8 mouse cellular contexts compared by ENCODE assay signal in genomic region chr3:127225167-127225798, GRCm38 (mm10).
DNase-seq lines count a peak whose midpoint lies in the region; ATAC-seq and TF ChIP-seq lines count a peak whose summit lies in the region.

No protein-coding gene starts in this region.

- no peaks in the 10 kb centered on the region for H3K27me3 ChIP-seq in heart, postnatal 0 days (ENCODE audit: control insufficient read depth, insufficient read depth, low read length)
- H3K27me3 ChIP-seq in forebrain, postnatal 0 days (ENCODE audit: insufficient read depth, low read length) = no peaks in the 10 kb centered on the region
- H3K27me3 ChIP-seq in midbrain, embryonic 12.5 days = peaks cover 9% of the 10 kb centered on the region
- H3K27me3 ChIP-seq in thymus, adult 2 months (ENCODE audit: control insufficient read depth, insufficient read depth, low read length) = no peaks in the 10 kb centered on the region

- no peaks in the 10 kb centered on the region for H3K36me3 ChIP-seq in heart, postnatal 0 days (replicated peaks; ENCODE audit: control insufficient read depth, insufficient read depth, low read length)
- no peaks in the 10 kb centered on the region for H3K36me3 ChIP-seq in forebrain, postnatal 0 days (ENCODE audit: insufficient read depth)
- no peaks in the 10 kb centered on the region for H3K36me3 ChIP-seq in midbrain, embryonic 12.5 days
- H3K36me3 ChIP-seq in thymus, adult 2 months (ENCODE audit: control insufficient read depth, insufficient read depth, low read length) = no peaks in the 10 kb centered on the region

- peak overlapping the region; percentile 62 for H3K4me2 ChIP-seq in heart, postnatal 0 days (ENCODE audit: low read depth, low read length)
- peak overlapping the region; percentile 65 for H3K4me2 ChIP-seq in forebrain, postnatal 0 days (ENCODE audit: low read depth)
- H3K4me2 ChIP-seq in midbrain, embryonic 12.5 days (replicated peaks) = peak overlapping the region; percentile 70

- no peaks in the 10 kb centered on the region for H3K9me3 ChIP-seq in heart, postnatal 0 days (replicated peaks; ENCODE audit: control insufficient read depth, low read length)
- no peaks in the 10 kb centered on the region for H3K9me3 ChIP-seq in forebrain, postnatal 0 days (ENCODE audit: low read length)
- H3K9me3 ChIP-seq in midbrain, embryonic 12.5 days = no peaks in the 10 kb centered on the region

- TF ChIP-seq CTCF in heart, postnatal 0 days (IDR thresholded peaks at IDR 0.05; ENCODE audit: low read depth) = no peak
- TF ChIP-seq CTCF in forebrain, postnatal 0 days (IDR thresholded peaks at IDR 0.05; ENCODE audit: low read depth) = no peak
- no peak for TF ChIP-seq CTCF in thymus, adult 2 months (IDR thresholded peaks at IDR 0.05; ENCODE audit: borderline replicate concordance, control insufficient read depth, extremely low read depth, insufficient read depth, low read length, poor library complexity)

- H3K4me1 ChIP-seq in heart, postnatal 0 days (ENCODE audit: control insufficient read depth, insufficient read depth) = peaks cover 8% of the 10 kb centered on the region
- peaks cover 4% of the 10 kb centered on the region; the same call in 1 of the 2 replicates for H3K4me1 ChIP-seq in forebrain, postnatal 0 days (ENCODE audit: insufficient read depth)
- peaks cover 28% of the 10 kb centered on the region for H3K4me1 ChIP-seq in midbrain, embryonic 12.5 days
- H3K4me1 ChIP-seq in thymus, adult 2 months (replicated peaks; ENCODE audit: control insufficient read depth, insufficient read depth, low read length) = no peaks in the 10 kb centered on the region

- no peak for TF ChIP-seq EP300 in heart, postnatal 0 days (IDR thresholded peaks at IDR 0.05; ENCODE audit: low read depth)

- no peak for TF ChIP-seq POLR2A in thymus, adult 2 months (IDR thresholded peaks at IDR 0.05; ENCODE audit: control insufficient read depth, extremely low read depth, insufficient read depth, low read length, poor library complexity)

- no peak for DNase-seq in heart, postnatal 0 days (ENCODE audit: low spot score)
- DNase-seq in heart, adult 11 months = no peak
- DNase-seq in forebrain, postnatal 0 days = no peak
- no peak for DNase-seq in thymus, adult 2 months
- DNase-seq in layer of hippocampus, postnatal 14 days (ENCODE audit: low spot score in 2 of 2) = no peak
- DNase-seq in adrenal gland, adult 8-10 months = no peak

- WGBS in heart, postnatal 0 days = 20% methylated on average over 16 of the region's 16 CpGs
- WGBS in forebrain, postnatal 0 days = 5% methylated on average over 16 of the region's 16 CpGs
- WGBS in midbrain, embryonic 12.5 days = 3% methylated on average over 16 of the region's 16 CpGs
- 28% methylated on average over 16 of the region's 16 CpGs for WGBS in thymus, adult 2 months

- no peak overlapping the region for H3K9ac ChIP-seq in heart, postnatal 0 days (replicated peaks; ENCODE audit: low read depth, low read length)
- peak overlapping the region; percentile 60 for H3K9ac ChIP-seq in forebrain, postnatal 0 days
- H3K9ac ChIP-seq in midbrain, embryonic 12.5 days (replicated peaks) = peak overlapping the region; percentile 57

- H3K4me3 ChIP-seq in heart, postnatal 0 days (ENCODE audit: low read depth, low read length) = peak overlapping the region; percentile 31
- H3K4me3 ChIP-seq in forebrain, postnatal 0 days (ENCODE audit: low read depth, low read length) = peak overlapping the region; percentile 56
- H3K4me3 ChIP-seq in midbrain, embryonic 12.5 days = peak overlapping the region; percentile 56
- H3K4me3 ChIP-seq in thymus, adult 2 months (ENCODE audit: control insufficient read depth, insufficient read depth, low read length) = no peak overlapping the region

- ATAC-seq in heart, postnatal 0 days (ENCODE audit: insufficient read depth, low read depth) = no peak
- peak; percentile 54 for ATAC-seq in cerebellum, adult (ENCODE audit: insufficient number of reproducible peaks, low FRiP score, low TSS enrichment)
- ATAC-seq in forebrain, postnatal 0 days = peak; percentile 70
- ATAC-seq in midbrain, embryonic 12.5 days (ENCODE audit: low FRiP score, low read depth) = peak; percentile 73

- H3K27ac ChIP-seq in heart, postnatal 0 days (ENCODE audit: low read depth) = no peak overlapping the region
- H3K27ac ChIP-seq in forebrain, postnatal 0 days (ENCODE audit: low read depth, low read length) = peak overlapping the region; percentile 87
- peak overlapping the region; percentile 86 for H3K27ac ChIP-seq in midbrain, embryonic 12.5 days (replicated peaks)
- H3K27ac ChIP-seq in thymus, adult 2 months (ENCODE audit: control insufficient read depth, insufficient read depth, low read length) = no peak overlapping the region

Comparison
In these comparisons a context has a peak if more than half of its experiments do, and no peak if none do; other contexts are left out.
1. H3K27ac ChIP-seq: peak in forebrain, postnatal 0 days (single experiment) and midbrain, embryonic 12.5 days (single experiment); none in heart, postnatal 0 days (single experiment) and thymus, adult 2 months (single experiment).
2. Peak in every context shown above with its lines, with median percentiles within 50 percentile points of each other: H3K4me2 ChIP-seq.